Mouse (Mus musculus): Measurements from ENCODE around the gene Apod.

Apod gene

DNA sequence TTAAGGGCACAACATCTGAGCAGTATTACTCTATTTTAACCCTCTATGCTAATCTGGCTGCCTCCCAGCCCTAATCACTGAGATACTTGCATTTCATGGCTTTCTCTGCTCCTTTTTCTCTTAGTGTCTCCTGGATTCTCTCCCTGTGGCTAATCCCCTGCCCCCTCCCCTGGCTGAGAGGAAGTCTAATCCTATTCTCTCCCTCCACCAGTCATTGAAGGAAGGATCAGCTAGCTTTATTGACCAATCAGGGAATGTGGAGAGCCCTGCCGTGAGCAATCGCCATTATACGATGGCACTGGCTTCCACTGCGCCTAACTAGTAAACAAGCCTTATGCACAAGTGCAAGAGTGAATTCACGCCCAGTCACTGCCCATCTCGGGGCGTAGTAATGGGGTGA, 6.3 kb upstream of the Apod start:
- WGBS = 72% methylated on average over 7 of the region's 7 CpGs

DNA sequence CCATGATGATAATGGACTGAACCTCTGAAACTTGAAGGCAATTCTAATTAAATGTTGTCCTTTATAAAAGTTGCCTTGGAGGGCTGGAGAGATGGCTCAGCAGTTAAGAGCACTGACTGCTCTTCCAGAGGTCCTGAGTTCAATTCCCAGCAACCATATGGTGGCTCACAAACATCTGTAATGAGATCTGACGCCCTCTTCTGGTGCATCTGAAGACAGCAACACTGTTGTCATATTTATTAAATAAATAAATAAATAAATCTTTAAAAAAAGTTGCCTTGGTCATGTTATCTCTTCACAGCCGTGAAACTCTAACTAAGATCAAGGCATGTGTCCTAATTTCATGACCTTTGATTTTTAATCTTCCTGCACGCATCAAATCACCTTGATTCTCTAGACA, 5.1 kb upstream of the Apod start:
- WGBS = 75% methylated on average over 3 of the region's 3 CpGs

DNA sequence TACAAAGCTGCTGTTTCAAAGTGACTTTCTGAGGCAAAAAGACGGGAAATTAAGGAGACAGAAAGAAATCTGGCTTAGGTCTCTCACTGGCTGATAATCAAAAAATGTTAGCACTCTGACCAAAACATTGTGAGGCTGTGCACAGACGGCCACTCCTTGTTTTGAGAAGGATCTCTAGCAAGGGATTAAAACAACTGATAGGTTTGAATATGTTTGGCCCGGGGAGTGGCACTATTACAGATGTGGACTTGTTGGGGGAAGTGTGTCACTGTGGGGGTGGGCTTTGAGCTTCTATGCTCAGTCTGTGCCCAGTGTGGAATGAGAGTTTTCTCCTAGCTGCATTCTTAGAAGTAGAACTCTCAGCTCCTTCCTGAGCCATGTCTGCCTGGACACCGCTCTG, 4.7 kb upstream of the Apod start:
- 74% methylated on average over 4 of the region's 4 CpGs for WGBS

DNA sequence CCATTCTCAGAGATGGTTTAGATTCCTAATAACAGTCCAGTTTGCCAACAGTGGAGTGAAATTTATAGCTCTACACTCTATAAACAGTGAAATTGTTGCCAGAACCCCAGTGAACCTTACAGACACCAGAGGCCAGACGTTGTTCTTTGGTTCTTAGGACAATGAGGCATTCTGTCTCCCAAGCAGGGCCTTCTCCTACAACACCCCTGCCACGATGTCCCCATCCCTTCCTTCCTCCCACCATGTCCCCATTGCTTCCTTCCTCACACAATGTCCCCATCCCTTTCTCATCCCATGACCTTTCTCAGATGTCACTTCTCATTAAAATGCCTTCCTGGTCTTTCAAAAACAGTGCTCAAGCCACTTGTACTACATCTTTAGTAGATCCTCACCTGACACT, 3.8 kb upstream of the Apod start:
- 68% methylated on average over 2 of the region's 2 CpGs for WGBS

DNA sequence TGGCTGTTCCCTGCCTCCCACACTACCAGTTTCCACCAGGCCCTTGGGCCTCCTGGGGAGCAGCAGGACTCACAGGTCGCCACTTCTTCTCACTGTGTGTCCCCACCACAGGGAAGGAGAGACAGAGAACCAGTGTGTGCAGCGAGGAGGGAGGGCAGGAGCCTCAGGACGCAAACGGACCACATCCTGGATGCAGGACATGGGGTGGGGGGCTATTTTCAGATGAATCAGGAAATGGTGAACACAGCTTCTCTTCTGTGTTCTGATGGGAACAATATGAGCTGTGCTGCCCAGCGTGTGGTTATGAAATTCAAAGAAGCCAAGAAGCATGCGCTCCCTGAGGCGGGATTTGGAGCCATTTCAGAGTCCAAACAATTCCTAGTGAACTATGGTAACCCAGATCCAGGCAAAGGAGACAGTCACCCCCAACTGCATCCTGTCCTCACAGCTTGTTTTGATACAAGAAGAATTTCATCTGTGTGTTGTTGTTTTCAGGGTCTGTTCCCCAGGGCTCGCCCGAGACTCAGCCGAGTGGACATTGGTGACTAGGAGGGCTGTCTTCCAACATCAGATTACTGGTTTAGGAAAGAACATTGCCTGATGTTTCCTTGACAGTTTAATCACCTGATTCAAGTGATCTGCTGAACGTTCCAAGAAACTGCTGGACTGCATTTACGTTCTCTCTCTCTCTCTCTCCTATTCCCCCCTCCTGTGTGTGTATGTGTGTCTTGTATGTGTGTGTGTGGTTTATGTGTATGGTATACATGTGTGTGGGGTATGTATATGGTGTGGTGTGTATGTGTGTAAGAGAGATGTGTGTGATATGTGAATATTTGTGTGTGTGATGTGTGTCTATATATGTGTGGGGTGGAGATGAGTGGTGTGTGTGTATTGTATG, 1.9 kb upstream of the Apod start:
- 55% methylated on average over 12 of the region's 12 CpGs for WGBS

DNA sequence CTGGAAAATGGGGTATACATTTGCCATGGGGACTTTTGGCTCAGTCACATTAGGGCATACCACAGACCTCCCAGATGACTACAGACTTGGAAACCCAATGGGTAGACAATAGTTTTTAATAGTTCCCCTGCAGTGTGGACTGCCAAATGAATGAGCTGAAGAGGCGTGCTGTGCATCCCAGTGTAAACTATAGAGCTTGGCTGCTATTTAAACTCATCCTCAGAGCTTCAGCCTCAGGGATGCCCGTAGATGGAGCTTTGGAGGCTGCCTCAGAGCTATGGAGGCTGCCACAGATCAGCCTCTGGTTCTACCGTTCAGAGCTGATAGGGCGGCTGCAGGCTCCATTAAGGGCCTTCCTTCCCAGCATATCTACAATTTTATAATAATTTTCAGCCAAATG, 686 bp upstream of the Apod start:
- 58% methylated on average over 4 of the region's 4 CpGs for WGBS

DNA sequence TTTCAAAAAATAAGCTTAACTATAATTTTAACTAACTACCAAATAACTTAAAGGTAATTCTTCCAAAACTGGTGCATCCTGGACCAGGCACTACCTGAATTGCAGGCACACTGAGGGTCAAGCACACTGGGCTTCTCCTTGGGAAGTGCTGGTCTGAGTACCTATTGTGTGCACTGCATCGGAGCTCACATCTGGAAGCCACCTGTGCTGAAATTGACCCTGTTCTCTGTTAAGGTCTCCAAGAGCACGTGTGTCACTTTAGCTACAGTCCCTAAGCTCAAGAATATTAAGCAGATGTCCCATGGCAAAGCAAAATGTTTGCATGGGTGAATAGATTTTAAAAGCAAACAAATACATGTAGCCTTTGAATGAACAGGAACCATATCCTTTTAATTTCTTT, 997 bp downstream of the Apod start:
- WGBS = 76% methylated on average over 2 of the region's 2 CpGs

DNA sequence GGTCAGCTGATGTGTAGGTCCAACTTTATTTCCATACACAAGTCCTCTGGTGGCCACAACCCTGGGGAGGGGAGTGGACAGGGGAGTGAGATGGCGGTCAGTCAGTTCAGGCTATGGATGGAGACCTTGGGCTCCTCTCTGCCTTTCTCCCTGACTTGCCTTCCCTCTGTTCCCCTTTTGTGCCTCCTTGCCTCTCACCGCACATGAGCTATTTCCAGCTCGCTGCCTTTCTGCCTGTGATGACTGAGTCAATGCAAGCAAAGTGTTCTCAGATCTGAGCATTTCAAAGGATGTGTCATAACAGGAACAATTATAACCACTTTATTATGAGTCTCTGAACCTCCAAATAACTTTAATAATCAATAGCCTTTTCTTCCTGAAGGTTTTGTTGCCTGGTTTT, 2.3 kb downstream of the Apod start:
- 47% methylated on average over 3 of the region's 3 CpGs for WGBS

DNA sequence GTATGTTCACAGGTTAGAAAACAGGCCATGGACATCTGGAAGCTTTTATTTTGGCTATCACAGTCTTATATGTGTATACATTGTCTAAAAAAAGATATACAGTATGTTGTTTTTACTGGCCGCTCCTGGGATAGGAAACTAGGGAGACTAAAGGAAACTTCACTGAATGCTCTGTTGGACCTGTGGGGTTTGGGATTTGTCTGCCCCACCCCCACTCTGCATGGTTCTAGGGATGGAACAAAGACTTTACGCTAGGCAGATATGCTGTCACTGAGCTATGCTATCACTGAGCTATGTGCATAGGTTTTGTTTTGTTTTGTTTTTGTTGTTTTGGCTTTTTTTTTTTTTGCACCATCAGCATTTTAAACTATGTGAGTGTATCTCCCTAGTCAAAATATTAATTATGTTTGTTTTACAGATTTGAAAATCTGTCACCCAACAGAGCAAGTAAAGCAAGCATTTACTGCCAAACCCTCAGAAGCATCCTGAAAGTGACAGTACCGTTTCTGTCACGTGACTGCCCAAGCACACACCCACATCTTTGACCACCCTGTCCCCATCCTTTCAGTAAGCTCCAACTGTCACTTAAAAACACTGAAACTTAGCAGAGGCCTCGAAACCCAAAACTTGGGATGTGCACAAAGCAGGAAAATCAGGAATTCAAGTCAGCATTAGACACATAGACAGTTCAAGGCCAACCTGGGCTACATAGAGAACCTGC, 9.2 kb downstream of the Apod start:
- 82% methylated on average over 5 of the region's 5 CpGs for WGBS

DNA sequence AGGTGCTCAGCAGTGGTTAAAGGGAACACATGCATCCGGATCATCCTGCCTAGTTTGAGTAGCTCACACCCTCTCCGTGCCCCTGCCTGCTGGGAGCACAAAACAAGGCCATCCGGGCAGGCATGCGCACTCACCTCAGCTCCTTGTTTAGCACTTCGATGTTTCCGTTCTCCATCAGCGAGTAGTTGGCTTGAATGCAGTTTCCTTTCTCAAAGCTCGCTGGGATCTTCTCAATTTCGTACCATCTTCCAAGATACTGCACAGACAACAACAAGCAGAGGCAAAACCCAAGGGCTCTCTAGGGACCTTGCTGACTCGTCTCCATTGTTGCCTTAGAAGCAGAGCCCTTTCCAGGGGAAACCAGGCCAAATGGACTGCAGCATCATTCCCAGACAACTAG, 11.3 kb downstream of the Apod start:
- 70% methylated on average over 10 of the region's 10 CpGs for WGBS

DNA sequence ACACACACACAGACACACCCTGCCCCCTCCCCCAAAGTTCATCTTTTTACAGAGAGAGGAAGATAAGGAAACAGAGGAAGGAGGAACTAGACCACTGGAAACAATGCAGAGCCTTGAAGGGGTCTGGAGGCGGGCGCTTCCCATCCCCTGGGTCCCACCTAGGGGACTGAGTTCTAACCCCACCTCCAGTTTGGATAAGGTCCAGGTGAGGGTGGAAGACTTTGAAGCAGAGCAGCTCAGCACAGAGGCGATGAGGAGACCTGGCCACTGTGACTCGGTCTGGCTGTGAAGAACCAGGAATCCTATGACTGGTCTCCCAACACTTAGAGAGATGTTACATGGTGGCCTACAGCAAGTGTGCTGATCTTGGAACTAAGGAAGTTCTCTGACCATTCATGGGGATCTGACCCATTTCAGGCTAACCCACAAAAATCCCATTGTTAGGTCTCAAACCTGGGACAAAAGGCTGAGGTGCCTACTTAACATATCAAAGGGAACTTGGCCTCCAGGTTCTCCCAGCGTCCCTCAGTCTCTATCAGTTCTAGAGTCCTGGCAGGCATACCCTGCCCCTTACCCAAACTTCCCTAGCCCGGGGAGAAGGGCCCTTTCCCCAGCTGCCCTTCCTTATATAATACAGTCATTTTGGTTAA, 13.6 kb downstream of the Apod start:
- 74% methylated on average over 6 of the region's 6 CpGs for WGBS

DNA sequence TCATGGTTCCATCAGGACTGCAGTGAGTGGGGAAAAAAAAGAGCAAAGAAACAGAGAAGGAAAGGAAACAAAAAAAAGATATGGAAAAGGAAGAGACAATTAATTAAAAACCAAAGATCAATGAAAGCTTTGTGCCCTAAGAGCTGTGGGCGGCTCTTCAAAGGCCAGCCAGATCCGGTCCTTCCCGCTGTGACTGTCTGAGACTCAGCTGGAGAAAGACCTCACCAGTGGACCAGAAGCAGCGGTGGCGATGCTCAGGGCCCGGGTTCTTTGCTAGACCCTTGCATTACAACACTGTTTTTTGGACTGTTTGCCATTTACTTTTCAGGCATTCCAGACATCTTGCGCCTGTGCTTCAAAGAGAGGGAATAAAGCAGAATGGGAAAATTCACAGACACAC, 14.1 kb downstream of the Apod start:
- WGBS = 54% methylated on average over 7 of the region's 7 CpGs

DNA sequence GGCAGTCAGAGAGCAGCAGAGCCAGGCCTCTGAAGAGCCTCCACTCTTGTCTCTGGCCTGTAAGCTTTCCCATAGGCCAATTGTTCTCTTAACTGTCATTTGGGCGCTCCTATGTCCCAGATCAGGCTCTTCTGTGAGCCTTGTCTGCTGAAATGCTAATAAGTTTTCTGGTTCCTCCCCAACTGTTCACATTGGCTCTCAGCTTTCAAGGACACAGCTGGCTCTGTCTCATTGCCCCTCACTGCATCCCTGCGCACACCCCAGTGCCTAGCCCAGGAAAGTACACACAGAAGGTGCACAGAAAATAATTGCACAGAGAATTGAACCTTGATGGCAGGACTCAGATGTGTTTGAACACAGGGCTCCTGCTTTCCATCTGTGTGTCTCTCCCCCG, 14.7 kb downstream of the Apod start:
- 68% methylated on average over 3 of the region's 3 CpGs for WGBS

DNA sequence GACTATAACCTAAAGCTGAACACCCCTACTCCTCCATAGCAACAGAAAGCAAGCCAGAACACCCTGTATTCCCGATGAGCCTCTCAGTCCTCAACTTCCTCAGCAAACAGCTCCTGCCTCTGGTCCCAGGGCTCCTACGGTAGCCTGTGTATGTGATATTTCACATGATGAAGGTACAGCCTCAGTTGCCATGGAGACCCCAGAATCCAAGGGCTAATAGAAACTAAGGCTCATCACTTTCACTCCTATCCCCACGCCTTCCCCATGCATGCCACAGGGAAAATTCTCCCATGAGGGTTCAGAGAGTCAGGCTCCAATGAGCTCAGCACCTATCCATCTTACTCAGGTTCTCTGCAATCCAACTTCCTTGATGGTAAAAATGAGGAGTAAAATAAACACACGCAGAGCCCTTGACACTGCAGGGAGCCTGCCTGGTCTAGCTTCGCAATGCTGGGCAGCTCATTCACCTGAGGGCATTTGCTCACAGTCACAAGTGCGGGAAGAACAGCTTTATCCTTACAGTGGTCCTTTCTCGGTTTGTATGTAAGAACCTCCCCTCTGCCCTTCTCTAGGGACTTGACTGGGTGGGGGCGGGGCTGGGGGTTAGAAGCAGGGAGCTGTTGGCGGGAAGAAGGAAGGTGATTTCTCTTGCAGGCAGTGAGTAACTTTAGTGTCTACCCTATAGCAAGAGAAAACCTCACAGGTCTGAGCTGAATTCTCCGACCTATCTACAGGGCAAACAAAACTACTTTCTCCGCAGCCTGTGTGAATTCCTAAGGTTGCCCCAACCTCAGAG, 15.2 kb downstream of the Apod start:
- 76% methylated on average over 11 of the region's 11 CpGs for WGBS

DNA sequence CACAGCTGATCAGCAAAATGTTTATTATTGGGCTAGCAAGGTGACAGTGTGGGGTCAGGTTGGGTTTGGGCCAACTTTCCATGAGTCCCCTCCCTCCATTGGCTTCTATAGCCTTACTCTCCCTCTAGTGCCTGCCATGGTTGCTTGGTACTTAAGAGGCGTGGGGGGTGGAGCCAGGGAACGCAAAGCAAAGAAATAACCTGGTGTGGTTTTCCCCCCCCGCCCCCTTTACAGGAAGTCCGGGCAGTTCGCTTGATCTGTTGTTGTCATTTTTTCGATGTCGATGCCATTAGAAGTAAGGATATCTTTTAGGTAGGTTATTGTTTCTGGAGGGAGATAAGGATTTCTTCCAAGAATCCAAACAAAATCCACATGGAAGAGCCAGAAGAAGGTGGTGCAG, 17.5 kb downstream of the Apod start:
- 87% methylated on average over 7 of the region's 7 CpGs for WGBS

DNA sequence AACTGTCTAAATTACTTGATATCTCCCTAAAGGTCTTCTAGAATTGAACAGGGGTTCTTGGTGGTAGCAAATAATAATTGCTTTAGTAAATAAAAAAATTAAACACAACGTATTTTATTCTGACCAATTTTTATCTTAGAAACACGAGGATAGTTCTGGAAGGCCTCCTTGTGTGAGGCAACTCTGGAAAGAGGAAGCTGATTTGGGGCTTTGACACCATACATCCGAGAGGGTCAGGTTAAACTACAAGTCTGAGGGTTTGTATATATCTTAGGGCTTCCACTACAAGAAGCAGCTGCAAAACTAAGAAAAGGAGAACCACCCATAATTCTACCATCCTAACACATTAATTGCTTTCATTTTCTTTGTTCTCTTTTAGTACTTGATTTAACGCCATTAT, 20.8 kb downstream of the Apod start:
- WGBS = 70% methylated on average over 4 of the region's 4 CpGs

DNA sequence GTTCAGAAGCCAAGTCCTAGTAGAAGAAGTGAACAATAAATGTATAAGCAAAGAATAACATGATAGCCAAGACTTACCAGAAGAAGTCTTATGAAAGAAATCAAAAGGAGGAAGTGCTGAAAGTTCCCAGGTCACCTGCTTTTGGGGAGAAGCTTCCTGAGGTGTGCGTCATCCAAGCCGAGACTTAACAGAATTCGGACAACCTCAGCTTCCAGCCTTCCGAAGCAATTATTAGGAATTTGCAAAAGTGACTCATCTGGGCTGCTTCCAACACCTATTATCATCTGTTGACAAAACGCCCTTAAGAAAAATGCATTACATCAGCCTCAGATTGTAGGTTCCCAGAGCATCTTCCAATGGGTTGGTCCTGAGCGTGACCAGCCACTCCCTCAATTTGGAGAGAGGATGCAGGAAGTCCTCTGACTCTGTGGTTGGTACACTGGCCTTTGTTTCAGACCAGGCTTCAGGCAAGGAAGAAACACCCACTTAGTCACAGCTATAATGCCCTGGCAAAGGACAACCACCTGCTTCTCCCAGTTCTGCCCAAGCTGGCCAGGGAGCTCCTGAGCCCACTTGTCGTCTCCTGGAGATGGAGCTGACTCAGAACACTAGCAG, 23.8 kb downstream of the Apod start:
- WGBS = 70% methylated on average over 7 of the region's 7 CpGs

DNA sequence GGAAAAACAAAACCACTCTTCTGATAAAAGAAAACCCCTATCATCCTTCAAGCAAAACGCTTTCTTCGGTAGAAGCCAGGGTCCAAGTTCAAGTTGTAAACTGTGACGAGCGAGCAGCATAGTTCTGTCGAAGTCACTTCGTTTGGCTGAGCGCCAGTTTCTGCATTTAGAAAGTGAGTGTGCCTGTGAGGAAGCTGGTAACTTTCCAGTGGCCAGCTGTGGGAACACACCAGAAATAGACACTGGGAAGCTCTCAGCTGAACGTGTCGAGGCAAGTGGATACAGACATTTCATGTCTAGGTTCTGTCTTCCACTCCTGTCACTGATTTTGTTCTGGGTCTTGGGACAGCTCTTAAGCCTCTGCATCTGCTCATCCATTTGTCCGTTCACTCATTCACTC, 24.3 kb downstream of the Apod start:
- 18% methylated on average over 10 of the region's 10 CpGs for WGBS

DNA sequence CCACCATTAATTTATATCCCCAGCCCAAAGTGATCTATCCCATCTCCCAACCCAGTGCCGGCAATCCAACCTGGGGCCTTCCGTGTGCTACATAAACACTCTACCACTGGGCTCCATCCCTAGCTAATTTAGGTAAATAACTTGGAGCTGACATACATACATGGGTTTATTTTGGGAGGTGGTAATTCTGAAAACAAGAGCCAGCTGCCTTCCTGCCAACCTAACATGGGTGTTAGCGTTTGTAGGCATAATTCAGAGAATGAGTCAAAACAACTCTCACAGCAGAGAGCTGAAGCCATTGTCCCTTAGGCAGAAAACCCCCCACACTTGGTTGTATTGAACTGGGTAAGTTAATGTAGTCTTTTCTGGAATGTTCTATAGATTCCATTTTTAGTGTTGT, 26.9 kb downstream of the Apod start:
- WGBS = 48% methylated on average over 3 of the region's 3 CpGs

DNA sequence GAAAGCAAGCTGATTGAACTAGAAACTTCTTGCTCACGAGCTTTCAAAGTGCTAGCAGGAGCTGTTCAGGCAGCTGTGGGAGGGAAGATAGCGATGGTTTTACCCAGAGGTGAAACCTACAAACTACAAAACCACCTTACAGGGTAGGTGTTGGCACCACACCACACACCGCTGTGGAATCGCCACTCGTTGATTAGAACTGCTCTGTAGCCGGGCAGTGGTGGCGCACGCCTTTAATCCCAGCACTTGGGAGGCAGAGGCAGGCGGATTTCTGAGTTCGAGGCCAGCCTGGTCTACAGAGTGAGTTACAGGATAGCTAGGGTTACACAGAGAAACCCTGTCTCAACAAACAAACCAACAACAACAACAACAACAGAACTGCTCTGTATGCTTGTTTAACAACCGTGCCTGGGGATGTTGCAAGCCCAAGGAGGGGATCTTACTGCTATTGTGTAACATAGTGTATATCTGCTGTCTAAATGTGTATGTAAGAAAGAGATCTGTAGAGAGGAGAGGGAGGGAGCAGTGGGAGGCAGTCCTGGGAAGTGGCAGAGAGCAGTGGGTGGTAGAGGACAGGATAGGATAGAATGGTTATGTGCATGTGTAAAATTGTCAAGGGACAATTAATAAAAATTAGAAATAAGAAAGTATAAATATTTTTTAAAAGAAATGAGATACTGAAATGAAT, 27.7 kb downstream of the Apod start:
- WGBS = 85% methylated on average over 11 of the region's 11 CpGs

DNA sequence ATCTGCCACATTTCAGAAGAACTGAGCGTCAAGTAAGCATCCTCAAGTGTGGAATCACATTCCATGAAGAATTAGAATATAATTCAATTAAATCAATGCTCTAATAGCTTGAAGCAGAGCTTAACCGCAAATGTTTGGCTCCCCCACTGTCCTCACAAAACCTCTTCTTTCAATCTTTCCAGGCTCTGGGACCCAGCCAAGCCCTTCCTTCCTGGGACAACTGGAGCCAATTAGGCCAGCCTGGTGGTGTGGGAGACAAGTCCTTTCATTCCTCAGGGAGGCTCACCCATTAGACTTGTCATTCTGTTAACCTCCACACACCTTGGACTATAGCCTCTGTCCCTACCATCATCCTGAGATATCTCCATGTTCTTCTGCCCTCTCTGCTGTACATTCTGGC, 32.6 kb downstream of the Apod start:
- 61% methylated on average over 2 of the region's 2 CpGs for WGBS

Data from cerebral cortex, adult 2 months (tissue).